Mouse (Mus musculus) embryo, embryonic 10.5 days (tissue): ENCODE measurements around the gene Nek2.

Source experiments
- DNase-seq: peaks from one replicate; pipeline ENCODE4 v3.0.0-alpha.2; 2015; ENCODE audit warnings: low spot score

Nek2 gene

DNA sequence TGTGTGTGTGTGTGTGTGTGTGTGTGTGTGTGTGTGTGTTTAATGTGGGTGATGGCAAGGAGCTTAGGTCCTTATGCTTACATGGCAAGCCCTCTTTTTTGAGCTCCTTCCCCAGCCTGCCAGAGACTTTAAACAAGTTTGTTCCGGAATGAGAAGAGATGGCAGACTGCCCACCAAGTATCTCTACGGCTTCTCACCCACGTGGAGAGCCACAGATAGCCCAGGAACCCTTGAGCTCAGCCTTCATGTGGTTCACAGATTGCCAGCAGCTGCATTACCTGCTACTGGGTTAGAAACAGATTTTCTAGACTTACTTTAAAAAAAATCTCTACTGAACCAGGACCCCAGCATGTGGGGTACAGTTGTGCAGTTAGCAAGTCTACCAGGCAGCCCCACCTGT, 38.6 kb downstream of the Nek2 start:
- DNase-seq: no peak

DNA sequence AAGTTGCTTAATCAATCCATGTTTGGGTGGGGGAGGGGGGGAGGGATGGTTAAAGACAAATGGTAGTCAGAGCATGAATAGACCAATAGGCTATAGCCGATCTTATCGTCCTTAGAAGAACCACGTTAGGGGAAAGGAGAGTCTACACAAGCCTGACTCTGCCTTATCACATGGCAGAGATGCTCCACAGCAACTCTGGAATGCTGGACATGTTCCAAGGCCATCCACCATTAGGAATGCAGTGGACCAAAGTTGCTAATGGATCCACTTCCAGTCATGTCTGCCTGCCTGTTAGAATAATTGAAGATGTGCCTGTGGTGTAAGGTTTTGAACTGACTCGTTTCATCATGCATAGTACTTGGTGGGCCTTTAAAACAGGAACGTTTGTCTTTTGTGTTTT, 40.0 kb downstream of the Nek2 start:
- DNase-seq: no peak

DNA sequence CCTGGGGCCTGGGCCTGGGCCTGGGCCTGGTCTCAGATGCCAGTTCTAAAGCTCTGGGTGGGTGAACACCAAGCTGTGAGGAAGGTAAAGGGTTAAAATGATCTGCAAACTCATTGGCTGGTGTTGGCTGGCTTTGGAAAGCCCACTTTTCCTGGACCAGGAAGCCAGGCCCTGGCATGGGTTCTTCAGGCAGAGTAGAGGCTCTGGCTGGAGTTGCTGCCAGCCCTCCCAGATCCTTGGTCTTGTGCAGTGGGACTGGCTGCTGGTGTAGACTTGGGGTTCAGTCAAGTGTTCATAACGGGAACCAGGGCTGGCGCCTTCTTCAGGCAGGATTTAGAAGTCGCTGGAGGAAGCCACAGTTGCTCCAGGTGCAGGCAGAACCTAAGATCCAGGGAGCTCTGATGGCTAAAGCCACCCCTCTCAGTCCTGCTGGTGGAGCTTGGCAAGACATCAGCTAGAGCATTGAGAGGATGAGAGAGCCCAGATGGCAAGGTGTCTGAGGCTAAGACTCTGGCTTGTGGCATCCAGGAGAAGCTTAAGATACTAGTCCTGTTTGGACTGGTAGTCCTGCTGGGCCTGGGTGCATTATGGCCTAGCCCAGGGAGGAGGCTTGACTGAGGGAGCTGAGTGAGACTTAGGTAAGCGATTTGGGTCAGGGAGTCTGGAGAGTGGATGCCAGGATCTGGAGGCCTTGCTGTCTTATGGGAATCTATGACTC, 42.7 kb downstream of the Nek2 start:
- DNase-seq: no peak

- no peak for DNase-seq
Measured at GRCm38 (mm10) chr1:191864551-191865027, 43.3 kb downstream of the Nek2 start.

GRCm38 (mm10) chr1:191872076-191872710, 50.9 kb downstream of the Nek2 start:
- no peak for DNase-seq

GRCm38 (mm10) chr1:191875006-191875405, 53.8 kb downstream of the Nek2 start:
- DNase-seq: no peak

GRCm38 (mm10) chr1:191875683-191876305, 54.5 kb downstream of the Nek2 start:
- no peak for DNase-seq

GRCm38 (mm10) chr1:191877681-191878080, 56.4 kb downstream of the Nek2 start:
- DNase-seq: no peak

DNA sequence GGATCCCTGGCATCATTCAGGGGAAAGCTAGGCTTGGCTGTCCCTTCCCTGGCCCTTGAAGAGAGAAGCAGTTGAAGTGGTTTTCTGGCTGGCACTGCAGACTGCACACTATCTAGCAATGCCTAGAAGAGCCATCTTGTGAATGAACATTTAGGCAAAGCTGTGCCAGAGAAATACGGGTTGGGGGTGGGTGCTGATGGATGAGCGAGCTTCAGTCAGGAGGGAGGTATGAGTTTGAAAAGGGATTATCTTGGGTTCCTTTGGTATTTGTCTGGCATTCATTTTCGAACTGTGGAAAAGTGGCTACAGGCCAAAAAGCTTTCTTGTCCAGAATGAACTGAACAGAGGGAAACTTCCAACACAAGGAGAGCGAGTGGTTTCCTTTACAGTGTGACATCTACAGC, 57.3 kb downstream of the Nek2 start:
- no peak for DNase-seq

DNA sequence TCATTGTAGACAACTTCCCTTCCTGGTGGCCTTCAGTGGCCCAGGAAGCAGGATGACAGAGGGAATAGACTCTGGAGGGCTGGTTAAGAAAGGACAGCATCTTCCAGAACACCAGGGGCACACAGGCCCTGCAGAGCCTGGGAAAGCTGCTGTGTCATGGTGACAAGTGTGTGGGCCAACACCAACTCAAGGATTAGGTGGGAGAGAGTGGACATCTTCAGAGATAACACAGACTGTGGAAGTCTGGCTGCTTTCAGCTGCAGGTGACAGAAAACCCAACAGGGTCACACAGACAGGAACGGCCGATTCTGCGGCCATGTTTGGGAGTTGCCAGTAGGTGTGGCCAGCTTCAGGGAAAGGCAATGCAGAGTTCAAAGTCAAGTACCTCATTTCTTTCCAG, 59.0 kb downstream of the Nek2 start:
- DNase-seq: no peak

DNA sequence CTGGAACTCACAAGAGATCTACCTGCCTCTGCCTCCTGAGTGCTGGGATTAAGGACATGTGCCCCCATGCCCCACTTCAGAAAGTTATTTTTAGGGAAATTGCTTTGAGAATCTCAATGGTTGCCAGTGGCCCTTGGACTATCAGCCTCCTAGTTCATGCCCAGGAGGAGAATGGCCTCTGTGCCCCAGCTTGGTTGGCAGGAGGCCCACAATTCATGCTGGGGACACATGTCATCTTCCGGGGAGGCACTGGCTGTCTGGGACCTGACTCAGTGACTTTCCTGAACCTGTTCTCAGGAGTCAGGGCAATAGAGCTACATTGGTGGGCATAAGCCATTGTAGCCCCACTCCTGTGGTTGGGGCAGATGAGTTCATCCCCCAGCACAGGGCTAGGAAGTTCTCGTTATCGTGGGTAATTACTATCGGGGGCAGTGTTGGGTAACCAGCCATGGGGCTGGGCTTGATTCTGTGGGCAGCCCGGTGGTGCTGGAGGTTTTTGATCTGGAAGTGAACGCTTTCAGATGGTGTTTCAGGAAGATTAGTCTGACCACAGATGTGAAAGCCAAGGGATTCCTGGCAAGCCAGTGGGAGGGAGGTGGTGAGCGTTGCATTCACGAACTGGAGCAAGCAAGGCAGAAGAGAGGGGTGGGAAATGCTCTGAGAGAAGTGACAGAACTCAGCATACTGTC, 59.8 kb downstream of the Nek2 start:
- no peak for DNase-seq

GRCm38 (mm10) chr1:191881663-191882062, 60.4 kb downstream of the Nek2 start:
- no peak for DNase-seq
